ENCODE assay signal across 19 mouse cellular contexts in the genomic region with DNA sequence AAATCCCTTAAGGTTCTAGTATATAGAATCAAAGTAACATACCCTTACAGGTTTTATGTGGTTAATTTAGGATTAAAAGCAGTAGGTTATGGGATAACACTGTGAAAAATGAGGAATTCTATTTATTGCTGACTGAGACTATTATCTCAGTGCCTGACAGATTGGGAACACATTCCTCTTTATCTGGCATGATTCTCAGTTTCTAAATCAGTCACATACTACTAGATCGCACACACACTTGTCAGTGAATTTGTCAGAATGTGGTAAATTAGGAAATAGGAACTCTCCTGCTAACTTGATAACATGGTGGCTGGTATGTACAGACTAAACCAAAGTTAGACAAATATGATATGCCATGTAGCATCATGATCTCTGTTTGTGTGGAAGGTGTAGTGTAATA.
DNase-seq lines count a peak whose midpoint lies in the region; ATAC-seq and TF ChIP-seq lines count a peak whose summit lies in the region.
"Had no signal": no experiment of that assay in that cellular context is flagged by ENCODE, and none has a peak within 500 bp of the region (broad histone marks: within the 10 kb centered on the region; RNA-seq: fewer than 3 reads in every experiment).

No protein-coding gene starts in this region.

- H3K4me1 ChIP-seq in forebrain, embryonic 14.5 days (ENCODE audit: control insufficient read depth, insufficient read depth, low read length) = no peaks in the 10 kb centered on the region
- H3K4me1 ChIP-seq in forebrain, embryonic 10.5 days = no peaks in the 10 kb centered on the region
- H3K4me1 ChIP-seq in testis, adult 2 months (ENCODE audit: control insufficient read depth, insufficient read depth, low read length) = no peaks in the 10 kb centered on the region
- H3K4me1 ChIP-seq: forebrain, embryonic 12.5 days; hindbrain, embryonic 12.5 days had no signal

- 83% methylated on average over 1 of the region's 1 CpGs for WGBS in forebrain, embryonic 14.5 days
- 97% methylated on average over 1 of the region's 1 CpGs for WGBS in forebrain, embryonic 10.5 days

- no peaks in the 10 kb centered on the region for H3K9me3 ChIP-seq in forebrain, embryonic 14.5 days (replicated peaks; ENCODE audit: control insufficient read depth, low read length)
- H3K9me3 ChIP-seq in forebrain, embryonic 10.5 days = no peaks in the 10 kb centered on the region
- H3K9me3 ChIP-seq: forebrain, embryonic 12.5 days; hindbrain, embryonic 12.5 days; hindbrain, embryonic 15.5 days had no signal

- H3K36me3 ChIP-seq in forebrain, embryonic 14.5 days (ENCODE audit: control insufficient read depth, insufficient read depth, low read length) = peaks cover 16% of the 10 kb centered on the region
- H3K36me3 ChIP-seq in forebrain, embryonic 10.5 days (replicated peaks) = peaks cover 7% of the 10 kb centered on the region
- H3K36me3 ChIP-seq in testis, adult 2 months (ENCODE audit: control insufficient read depth, insufficient read depth, low read length) = no peaks in the 10 kb centered on the region

- no peaks in the 10 kb centered on the region for H3K27me3 ChIP-seq in forebrain, embryonic 14.5 days (replicated peaks; ENCODE audit: control insufficient read depth, insufficient read depth, low read length)
- no peaks in the 10 kb centered on the region for H3K27me3 ChIP-seq in forebrain, embryonic 10.5 days (ENCODE audit: poor library complexity, severe bottlenecking)
- no peaks in the 10 kb centered on the region for H3K27me3 ChIP-seq in testis, adult 2 months (ENCODE audit: control insufficient read depth, insufficient read depth, low read length)
- H3K27me3 ChIP-seq: forebrain, embryonic 12.5 days; hindbrain, embryonic 12.5 days; hindbrain, embryonic 15.5 days had no signal

- no peak for ATAC-seq in forebrain, embryonic 14.5 days
- ATAC-seq in frontal cortex, adult (ENCODE audit: low TSS enrichment) = peak; percentile 88
- ATAC-seq: activated CD4-positive, CD25-positive, alpha-beta regulatory T cell, adult 4 months; intestine, postnatal 0 days had no signal

- no peak overlapping the region for H3K27ac ChIP-seq in forebrain, embryonic 14.5 days (ENCODE audit: low read depth, low read length)
- no peak overlapping the region for H3K27ac ChIP-seq in forebrain, embryonic 10.5 days
- H3K27ac ChIP-seq in testis, adult 2 months (ENCODE audit: control insufficient read depth, insufficient read depth, low read depth, low read length) = no peak overlapping the region
- H3K27ac ChIP-seq: forebrain, embryonic 12.5 days; hindbrain, embryonic 12.5 days; hindbrain, embryonic 15.5 days had no signal

- TF ChIP-seq CTCF in testis, adult 2 months (IDR thresholded peaks at IDR 0.05; ENCODE audit: control insufficient read depth, insufficient read depth, insufficient replicate concordance, low read depth, low read length) = no peak

- TF ChIP-seq POLR2A in testis, adult 2 months (IDR thresholded peaks at IDR 0.05; ENCODE audit: control insufficient read depth, low read depth, low read length) = no peak

- no peak overlapping the region for H3K9ac ChIP-seq in forebrain, embryonic 14.5 days (ENCODE audit: low read length)
- H3K9ac ChIP-seq: forebrain, embryonic 12.5 days; hindbrain, embryonic 12.5 days; hindbrain, embryonic 15.5 days had no signal

- H3K4me3 ChIP-seq in forebrain, embryonic 14.5 days (ENCODE audit: low read depth, low read length) = no peak overlapping the region
- H3K4me3 ChIP-seq in forebrain, embryonic 10.5 days = no peak overlapping the region
- peak overlapping the region; percentile 38 for H3K4me3 ChIP-seq in testis, adult 2 months (ENCODE audit: control insufficient read depth, low read depth, low read length)
- H3K4me3 ChIP-seq: forebrain, embryonic 12.5 days; hindbrain, embryonic 12.5 days; hindbrain, embryonic 15.5 days had no signal

- H3K4me2 ChIP-seq in forebrain, embryonic 14.5 days (ENCODE audit: low read length) = no peak overlapping the region
- H3K4me2 ChIP-seq: forebrain, embryonic 12.5 days; heart, embryonic 11.5 days; hindbrain, embryonic 12.5 days; hindbrain, embryonic 15.5 days had no signal

- peak; percentile 4 for DNase-seq in forebrain, embryonic 14.5 days (ENCODE audit: low spot score)
- no peak for DNase-seq in forebrain, embryonic 10.5 days (ENCODE audit: extremely low spot score, low spot score)
- no peak for DNase-seq in frontal cortex, postnatal 10 days (ENCODE audit: low spot score in 2 of 2)
- DNase-seq in testis, postnatal 14 days (ENCODE audit: low spot score) = no peak
- DNase-seq: adrenal gland, adult 8-10 months; adrenal gland, postnatal 25 days; cerebellum, adult 18-20 months; cerebellum, adult 9-10 months; cerebellum, postnatal 14 days; gastrocnemius, postnatal 10 days; gastrocnemius, postnatal 36 days had no signal
